Comparison of ENCODE assay signal across 10 mouse cellular contexts in the genomic region with DNA sequence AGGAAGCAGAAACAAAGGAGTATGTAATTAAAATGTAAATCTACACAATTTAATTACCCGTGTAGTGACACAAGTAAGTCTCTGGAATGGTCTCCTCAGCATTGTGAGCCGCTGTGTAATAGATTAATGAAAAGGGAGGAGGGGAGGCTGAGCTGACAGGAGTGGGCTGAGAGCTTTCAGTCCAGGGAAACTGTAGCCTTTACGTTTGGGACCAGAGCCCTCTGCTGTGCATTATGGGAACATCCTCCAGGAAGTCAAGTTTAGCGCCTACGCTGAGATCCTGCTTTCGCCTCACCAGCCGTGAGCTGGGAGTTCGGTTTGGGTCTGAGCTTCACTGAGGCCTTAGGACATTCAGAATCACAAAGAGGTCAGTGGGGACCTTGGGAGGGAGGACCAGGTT. TPM values are rescaled to one million over a fixed set of nuclear protein-coding genes. Genes with fewer than 3 reads are reported as not detected.
DNase-seq lines count a peak whose midpoint lies in the region; ATAC-seq and TF ChIP-seq lines count a peak whose summit lies in the region.
"Had no signal": no experiment of that assay in that cellular context is flagged by ENCODE, and none has a peak within 500 bp of the region (broad histone marks: within the 10 kb centered on the region; RNA-seq: fewer than 3 reads in every experiment).

No protein-coding gene starts in this region.

- H3K9me3 ChIP-seq in limb, embryonic 11.5 days (ENCODE audit: control insufficient read depth, low read length) = peaks cover 6% of the 10 kb centered on the region; the same call in 1 of the 2 replicates
- peaks cover 2% of the 10 kb centered on the region; the same call in 1 of the 2 replicates for H3K9me3 ChIP-seq in limb, embryonic 10.5 days (replicated peaks)
- peaks cover 9% of the 10 kb centered on the region; the same call in 1 of the 2 replicates for H3K9me3 ChIP-seq in midbrain, postnatal 0 days (ENCODE audit: low read length)

- no peak overlapping the region for H3K4me3 ChIP-seq in limb, embryonic 11.5 days (ENCODE audit: low read depth, low read length)
- H3K4me3 ChIP-seq in limb, embryonic 10.5 days = no peak overlapping the region
- no peak overlapping the region for H3K4me3 ChIP-seq in midbrain, postnatal 0 days (ENCODE audit: low read depth, low read length)

- no peaks in the 10 kb centered on the region for H3K36me3 ChIP-seq in limb, embryonic 11.5 days (ENCODE audit: control insufficient read depth, insufficient read depth, low read length)
- H3K36me3 ChIP-seq in limb, embryonic 10.5 days = no peaks in the 10 kb centered on the region
- H3K36me3 ChIP-seq in midbrain, postnatal 0 days (ENCODE audit: insufficient read depth, low read length) = peaks cover 4% of the 10 kb centered on the region; the same call in 1 of the 2 replicates

- 26% methylated on average over 8 of the region's 8 CpGs for WGBS in limb, embryonic 11.5 days
- 25% methylated on average over 8 of the region's 8 CpGs for WGBS in limb, embryonic 10.5 days
- WGBS in midbrain, postnatal 0 days = 11% methylated on average over 8 of the region's 8 CpGs

- no peaks in the 10 kb centered on the region for H3K27me3 ChIP-seq in limb, embryonic 11.5 days (ENCODE audit: control insufficient read depth, insufficient read depth, low read length)
- H3K27me3 ChIP-seq in limb, embryonic 10.5 days (ENCODE audit: low read depth, poor library complexity, severe bottlenecking) = no peaks in the 10 kb centered on the region
- no peaks in the 10 kb centered on the region for H3K27me3 ChIP-seq in midbrain, postnatal 0 days (ENCODE audit: insufficient read depth, low read length)

- H3K27ac ChIP-seq in limb, embryonic 11.5 days (replicated peaks; ENCODE audit: low read depth, low read length) = no peak overlapping the region
- H3K27ac ChIP-seq in limb, embryonic 10.5 days = no peak overlapping the region
- no peak overlapping the region for H3K27ac ChIP-seq in midbrain, postnatal 0 days (ENCODE audit: low read depth, low read length)

- H3K9ac ChIP-seq in limb, embryonic 11.5 days (ENCODE audit: low read length) = no peak overlapping the region
- H3K9ac ChIP-seq in midbrain, postnatal 0 days (replicated peaks; ENCODE audit: low read length, poor library complexity, severe bottlenecking) = no peak overlapping the region

- peak; percentile 45 for DNase-seq in limb, embryonic 11.5 days (ENCODE audit: low spot score)
- no peak for DNase-seq in limb, embryonic 10.5 days (ENCODE audit: low spot score)
- peak; percentile 84 for DNase-seq in midbrain, postnatal 0 days (ENCODE audit: low spot score)
- no peak for DNase-seq in gastrocnemius, adult 8-10 months (ENCODE audit: low spot score in 2 of 2)
- DNase-seq in yolk sac, embryonic 10.5 days (ENCODE audit: low spot score) = no peak
- no peak for DNase-seq in spleen, postnatal 10 days (ENCODE audit: low spot score in 2 of 2)
- DNase-seq: adrenal gland, postnatal 14 days had no signal

- ATAC-seq in limb, embryonic 11.5 days (ENCODE audit: insufficient number of reproducible peaks, low FRiP score, low TSS enrichment, low read depth) = no peak
- peak; percentile 56; the same call in 1 of the 2 replicates for ATAC-seq in common myeloid progenitor, adult 5-6 weeks (replicated peaks; ENCODE audit: low read depth, poor library complexity, severe bottlenecking)
- ATAC-seq in granulocyte monocyte progenitor cell, adult 5-6 weeks (replicated peaks; ENCODE audit: poor library complexity, severe bottlenecking) = 0 out of 2 replicates have a peak, but pooled peaks have one; percentile 27
- ATAC-seq in midbrain, postnatal 0 days (ENCODE audit: low FRiP score) = no peak

- no peak overlapping the region for H3K4me2 ChIP-seq in limb, embryonic 11.5 days (ENCODE audit: low read depth, severe bottlenecking)
- H3K4me2 ChIP-seq in midbrain, postnatal 0 days (ENCODE audit: low read depth, low read length, poor library complexity, severe bottlenecking) = no peak overlapping the region

- peak; percentile 88 for TF ChIP-seq CTCF in midbrain, postnatal 0 days (IDR thresholded peaks at IDR 0.05)

- no peaks in the 10 kb centered on the region for H3K4me1 ChIP-seq in limb, embryonic 11.5 days (ENCODE audit: control insufficient read depth, insufficient read depth, low read length)
- H3K4me1 ChIP-seq in limb, embryonic 10.5 days = 0 out of 2 replicates have a peak, but pooled peaks cover 3% of the 10 kb centered on the region
- no peaks in the 10 kb centered on the region for H3K4me1 ChIP-seq in midbrain, postnatal 0 days (ENCODE audit: insufficient read depth, low read length)

RNA-seq across cellular contexts. Expression of a gene that starts 19.1 kb away (rescaled TPM):
- polyA plus RNA-seq in limb, embryonic 11.5 days (2014; fragmentation: Nextera tagmentation; extraction: Ambion mirVana) = 1.2 and 1.7 TPM in 2 replicates
- 0.64 and 1.3 TPM in 2 replicates for polyA plus RNA-seq in limb, embryonic 10.5 days (2016; fragmentation: Nextera tagmentation; extraction: Ambion mirVana)
- total RNA-seq in common myeloid progenitor, adult 5-6 weeks (2017) = not detected in 2 replicates
- not detected in 2 replicates for total RNA-seq in granulocyte monocyte progenitor cell, adult 5-6 weeks (2014; fragmentation: Nextera tagmentation)
- total RNA-seq in granulocyte monocyte progenitor cell, adult 5-6 weeks (2017) = not detected in 2 replicates
- 4.8 and 10.2 TPM in 2 replicates for total RNA-seq in midbrain, postnatal 0 days (2014; rRNA removed)
- polyA plus RNA-seq in midbrain, postnatal 0 days (2015; fragmentation: Nextera tagmentation; extraction: Ambion mirVana) = 3.8 and 4.3 TPM in 2 replicates
- total RNA-seq in gastrocnemius, adult 8-10 months (2022) = not detected
- total RNA-seq: adrenal gland, postnatal 14 days; gastrocnemius, adult 18-20 months had no signal

RNA-seq across cellular contexts. Expression of a gene that starts 23.2 kb away (rescaled TPM):
- 85.4 and 86.0 TPM in 2 replicates for polyA plus RNA-seq in limb, embryonic 11.5 days (2014; fragmentation: Nextera tagmentation; extraction: Ambion mirVana)
- 76.9 and 94.2 TPM in 2 replicates for polyA plus RNA-seq in limb, embryonic 10.5 days (2016; fragmentation: Nextera tagmentation; extraction: Ambion mirVana)
- total RNA-seq in common myeloid progenitor, adult 5-6 weeks (2017) = 17.4 and 29.7 TPM in 2 replicates
- total RNA-seq in granulocyte monocyte progenitor cell, adult 5-6 weeks (2014; fragmentation: Nextera tagmentation) = 53.2 and 57.9 TPM in 2 replicates
- total RNA-seq in granulocyte monocyte progenitor cell, adult 5-6 weeks (2017) = 28.5 and 38.8 TPM in 2 replicates
- 98.6 and 99.4 TPM in 2 replicates for total RNA-seq in midbrain, postnatal 0 days (2014; rRNA removed)
- polyA plus RNA-seq in midbrain, postnatal 0 days (2015; fragmentation: Nextera tagmentation; extraction: Ambion mirVana) = 77.2 and 80.2 TPM in 2 replicates
- total RNA-seq in gastrocnemius, adult 8-10 months (2022) = 10 to 100 TPM; 11.0 to 13.2 (median 11.7) TPM

RNA-seq across cellular contexts. Expression of a gene that starts 38.6 kb away (rescaled TPM):
- 19.5 and 21.3 TPM in 2 replicates for polyA plus RNA-seq in limb, embryonic 11.5 days (2014; fragmentation: Nextera tagmentation; extraction: Ambion mirVana)
- 18.8 and 20.2 TPM in 2 replicates for polyA plus RNA-seq in limb, embryonic 10.5 days (2016; fragmentation: Nextera tagmentation; extraction: Ambion mirVana)
- not detected in 2 replicates for total RNA-seq in common myeloid progenitor, adult 5-6 weeks (2017)
- not detected in 2 replicates for total RNA-seq in granulocyte monocyte progenitor cell, adult 5-6 weeks (2014; fragmentation: Nextera tagmentation)
- not detected in 2 replicates for total RNA-seq in granulocyte monocyte progenitor cell, adult 5-6 weeks (2017)
- 15.1 and 18.2 TPM in 2 replicates for total RNA-seq in midbrain, postnatal 0 days (2014; rRNA removed)
- 4.2 TPM in 2 replicates for polyA plus RNA-seq in midbrain, postnatal 0 days (2015; fragmentation: Nextera tagmentation; extraction: Ambion mirVana)
- 1 to 10 TPM; 1.9 to 2.4 (median 2.2) TPM for total RNA-seq in gastrocnemius, adult 8-10 months (2022)

RNA-seq across cellular contexts. Expression of a gene that starts 50.7 kb away (rescaled TPM):
- 0.04 TPM in 1 of 2 replicates, not detected in the other for polyA plus RNA-seq in limb, embryonic 11.5 days (2014; fragmentation: Nextera tagmentation; extraction: Ambion mirVana)
- polyA plus RNA-seq in limb, embryonic 10.5 days (2016; fragmentation: Nextera tagmentation; extraction: Ambion mirVana) = 0.10 TPM in 2 replicates
- total RNA-seq in common myeloid progenitor, adult 5-6 weeks (2017) = not detected in 2 replicates
- total RNA-seq in granulocyte monocyte progenitor cell, adult 5-6 weeks (2014; fragmentation: Nextera tagmentation) = not detected in 2 replicates
- total RNA-seq in granulocyte monocyte progenitor cell, adult 5-6 weeks (2017) = not detected in 2 replicates
- not detected in 2 replicates for total RNA-seq in midbrain, postnatal 0 days (2014; rRNA removed)
- 0.04 and 0.06 TPM in 2 replicates for polyA plus RNA-seq in midbrain, postnatal 0 days (2015; fragmentation: Nextera tagmentation; extraction: Ambion mirVana)
- under 1 TPM in 2 of 4 experiments, not detected in 2; 0.07 to 0.13 TPM for total RNA-seq in gastrocnemius, adult 8-10 months (2022)

Comparison
In these comparisons a context has a peak if more than half of its experiments do, and no peak if none do; other contexts are left out.
1. DNase-seq: peak in limb, embryonic 11.5 days (single experiment) and midbrain, postnatal 0 days (single experiment); none in limb, embryonic 10.5 days (single experiment), gastrocnemius, adult 8-10 months (0 of 2), yolk sac, embryonic 10.5 days (single experiment) and spleen, postnatal 10 days (0 of 2).
2. ATAC-seq: peak in common myeloid progenitor, adult 5-6 weeks (single experiment) and granulocyte monocyte progenitor cell, adult 5-6 weeks (single experiment); none in limb, embryonic 11.5 days (single experiment) and midbrain, postnatal 0 days (single experiment).